Mouse (Mus musculus) cerebellum, adult 2 months (tissue): Measurements from ENCODE around the gene Lims1.

Experiments
- CTCF ChIP-seq: fragments of 200-500 bp; IDR thresholded peaks from 2 replicates; pipeline ENCODE4 v1.5.1; 2011; ENCODE audit warnings: low read depth, mild to moderate bottlenecking, control low read depth, low read length, moderate library complexity, borderline replicate concordance; ENCODE audit not compliant: insufficient read depth
- POLR2A ChIP-seq: fragments of 200-500 bp; IDR thresholded peaks from 2 replicates; pipeline ENCODE4 v1.6.1; 2011; ENCODE audit warnings: low read length, control low read depth, borderline replicate concordance; ENCODE audit not compliant: insufficient read depth

GRCm38 (mm10) chr10:58306897-58307296, 16.4 kb upstream of the Lims1 start:
- TF ChIP-seq CTCF (no peak), POLR2A (no peak)
